Mouse (Mus musculus): ENCODE data around the gene Pax3. TPM values are rescaled to one million over a fixed set of nuclear protein-coding genes. Genes with fewer than 3 reads are reported as not detected.

Pax3 gene
- total RNA-seq (2015) (not detected in 2 replicates), total RNA-seq (2017) (not detected in 2 replicates)

DNA sequence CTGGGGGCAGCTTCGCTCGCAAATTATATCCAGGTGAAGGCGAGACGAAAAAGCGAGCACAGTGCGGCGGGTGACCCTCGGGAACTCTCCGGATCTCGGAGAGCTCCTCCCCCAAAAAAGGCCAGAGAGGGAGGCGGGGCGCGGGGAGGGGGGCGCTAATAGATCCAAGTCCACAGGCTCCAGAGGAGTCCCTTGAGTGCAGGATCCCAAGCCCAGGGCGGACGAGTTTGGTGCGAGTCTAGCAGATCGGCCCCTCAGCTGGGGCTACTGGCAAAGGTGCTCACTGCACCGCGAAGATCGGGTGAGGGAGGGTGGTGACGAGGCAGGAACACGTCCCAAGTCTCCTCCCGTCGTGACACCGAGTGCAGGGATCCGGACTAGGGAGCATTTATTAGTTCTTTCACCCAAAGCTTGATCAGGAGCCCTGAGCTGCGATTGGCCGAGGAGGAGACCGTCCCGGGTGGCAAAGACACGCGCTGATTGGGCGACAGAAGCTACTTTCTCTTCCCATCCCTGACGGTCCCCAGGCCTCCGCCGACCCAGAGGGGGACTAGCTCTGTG is at the start of gene Pax3:
TSS of gene Pax3 (minus strand) at position 384 of the 561 bp plus-strand sequence.
- ATAC-seq (replicated peaks; ENCODE audit: poor library complexity): peak; percentile 27; the same call in 1 of the 2 replicates

DNA sequence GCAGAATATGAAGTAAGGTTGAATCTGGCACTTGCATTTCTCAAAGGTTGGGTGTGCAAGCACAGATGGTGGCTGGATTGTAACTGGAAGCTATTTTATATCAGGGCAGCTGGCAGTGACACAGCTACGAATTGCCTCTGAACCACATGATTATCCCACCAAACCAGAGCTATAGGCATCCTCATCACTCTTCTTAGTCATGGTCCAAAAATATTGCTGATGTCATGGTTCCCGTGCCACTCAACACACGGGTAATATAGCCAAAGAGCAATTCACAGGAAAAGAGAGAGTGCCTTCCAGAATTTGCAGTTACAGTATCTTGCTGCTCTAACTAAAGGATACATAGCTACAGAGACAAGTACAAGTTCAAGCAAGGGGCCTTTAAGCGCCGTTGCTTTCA is 37.4 kb upstream of the Pax3 start:
- ATAC-seq (replicated peaks; ENCODE audit: poor library complexity): no peak

GRCm38 (mm10) chr1:78231901-78232546 is 35.1 kb upstream of the Pax3 start:
- ATAC-seq (replicated peaks; ENCODE audit: poor library complexity): no peak

- no peak for ATAC-seq (replicated peaks; ENCODE audit: poor library complexity)
Observed at GRCm38 (mm10) chr1:78229801-78230200, 32.9 kb upstream of the Pax3 start.

GRCm38 (mm10) chr1:78228771-78229170 is 31.8 kb upstream of the Pax3 start:
- no peak for ATAC-seq (replicated peaks; ENCODE audit: poor library complexity)

GRCm38 (mm10) chr1:78218057-78218780 is 21.3 kb upstream of the Pax3 start:
- ATAC-seq (replicated peaks; ENCODE audit: poor library complexity): no peak

- peak; percentile 23 for ATAC-seq (replicated peaks; ENCODE audit: poor library complexity)
Observed at GRCm38 (mm10) chr1:78217151-78218034, 20.5 kb upstream of the Pax3 start.

GRCm38 (mm10) chr1:78216509-78217141 is 19.7 kb upstream of the Pax3 start:
- no peak for ATAC-seq (replicated peaks; ENCODE audit: poor library complexity)

DNA sequence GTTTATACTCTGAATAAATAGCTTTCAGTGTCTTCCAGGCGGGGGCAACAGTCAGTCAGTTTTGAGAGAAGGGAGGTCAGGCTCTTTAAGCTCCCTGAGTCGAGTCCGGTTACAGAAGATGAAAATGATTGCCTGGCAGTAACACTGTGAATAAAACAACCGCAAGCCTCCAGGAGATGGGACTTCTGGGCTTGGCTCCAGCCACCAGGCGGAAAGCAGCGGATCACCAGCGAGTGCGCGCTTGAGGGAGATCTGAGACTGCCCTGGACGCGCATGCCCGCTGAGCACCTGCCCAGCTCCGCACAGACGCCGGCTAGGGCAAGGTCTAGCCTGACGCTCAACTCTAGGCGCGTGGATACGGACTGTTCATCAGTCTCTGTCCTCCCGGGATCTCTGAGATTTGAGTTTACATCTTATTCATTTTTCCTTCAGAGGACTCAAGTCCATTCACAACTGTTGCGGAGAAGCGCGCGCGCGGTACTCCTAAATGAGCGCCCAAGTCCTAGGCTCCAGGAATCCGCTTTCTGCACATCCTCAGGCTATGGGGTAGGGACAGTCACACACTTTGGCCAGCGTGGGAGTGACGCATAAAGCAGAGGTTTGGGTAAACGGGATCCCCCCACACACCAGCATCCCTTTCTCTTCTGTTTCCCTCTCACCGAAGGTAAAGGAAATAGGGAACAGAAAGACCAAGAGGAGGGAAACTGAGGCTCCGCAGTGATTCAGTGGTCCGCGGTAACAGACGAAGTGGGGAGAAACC is 19.0 kb upstream of the Pax3 start:
- no peak for ATAC-seq (replicated peaks; ENCODE audit: poor library complexity)

DNA sequence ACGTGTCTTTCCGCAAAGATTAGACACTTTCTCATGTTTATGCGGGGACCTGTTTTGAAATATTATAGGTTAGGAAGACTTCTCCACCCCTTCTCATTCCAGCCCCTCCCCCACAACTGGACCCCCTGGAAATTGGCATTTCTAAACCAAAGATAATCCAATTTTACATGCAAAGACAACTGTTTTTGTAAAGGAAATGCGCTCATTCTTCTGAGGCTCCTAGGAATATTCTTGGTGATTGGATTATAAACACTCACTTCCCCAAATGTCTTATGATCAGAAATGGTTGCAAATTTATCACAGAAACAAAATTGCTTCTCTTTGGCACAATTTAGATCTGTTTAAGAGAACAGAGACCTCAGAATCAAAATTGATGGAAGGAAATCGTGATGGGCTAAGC is 14.1 kb upstream of the Pax3 start:
- ATAC-seq (replicated peaks; ENCODE audit: poor library complexity): no peak

- ATAC-seq (replicated peaks; ENCODE audit: poor library complexity): no peak
Observed at GRCm38 (mm10) chr1:78210568-78210967, 13.6 kb upstream of the Pax3 start.

DNA sequence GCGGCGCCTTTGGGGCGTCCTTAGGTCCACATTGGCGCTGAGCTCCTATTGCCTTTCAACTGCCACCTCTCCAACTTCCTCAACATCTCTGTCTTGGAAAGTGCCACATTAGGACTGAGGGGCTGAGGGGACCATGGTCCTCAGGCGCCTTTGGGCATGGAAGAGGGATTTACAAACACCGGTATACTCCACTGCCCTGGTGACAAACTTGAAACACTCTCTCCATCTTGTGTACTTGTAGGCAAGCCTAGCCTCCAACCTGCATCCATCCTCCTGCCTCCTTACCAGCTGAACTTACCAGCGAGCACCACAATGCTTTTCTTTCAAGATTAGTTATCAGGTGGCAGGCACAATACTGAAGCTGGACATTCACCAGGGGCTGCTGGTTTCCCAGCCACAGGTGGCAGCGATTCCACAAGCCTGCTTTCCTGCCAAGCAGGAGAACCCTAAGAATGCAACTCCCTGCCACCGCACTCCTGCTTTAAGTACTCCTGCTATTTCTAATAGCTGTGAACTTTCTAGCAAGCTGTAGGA is 11.4 kb upstream of the Pax3 start:
- ATAC-seq (replicated peaks; ENCODE audit: poor library complexity): no peak

DNA sequence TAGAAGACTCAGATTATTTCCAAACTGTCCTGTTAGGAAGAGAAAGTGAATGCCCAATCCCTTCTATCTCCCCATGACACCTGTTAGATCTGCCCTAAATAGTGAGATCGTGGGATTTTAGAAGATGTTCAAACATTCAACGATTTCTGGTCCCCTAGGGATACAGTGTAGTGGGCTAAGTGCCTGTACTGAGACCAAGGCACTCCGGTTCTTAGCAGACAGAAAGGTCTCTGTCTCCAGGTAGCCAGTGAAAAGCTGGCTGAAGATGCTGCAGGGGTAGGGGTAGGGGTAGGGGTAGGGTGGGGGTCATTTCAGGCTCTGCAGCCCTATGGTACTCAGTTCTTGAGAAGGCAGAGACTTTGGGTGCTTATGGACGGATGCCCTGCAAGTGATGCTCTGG is 7.4 kb upstream of the Pax3 start:
- no peak for ATAC-seq (replicated peaks; ENCODE audit: poor library complexity)

- no peak; the same call in 1 of the 2 replicates for ATAC-seq (replicated peaks; ENCODE audit: poor library complexity)
Observed at GRCm38 (mm10) chr1:78203622-78204211, 6.8 kb upstream of the Pax3 start.

GRCm38 (mm10) chr1:78203086-78203614 is 6.2 kb upstream of the Pax3 start:
- no peak for ATAC-seq (replicated peaks; ENCODE audit: poor library complexity)

GRCm38 (mm10) chr1:78202466-78203085 is 5.6 kb upstream of the Pax3 start:
- ATAC-seq (replicated peaks; ENCODE audit: poor library complexity): no peak

DNA sequence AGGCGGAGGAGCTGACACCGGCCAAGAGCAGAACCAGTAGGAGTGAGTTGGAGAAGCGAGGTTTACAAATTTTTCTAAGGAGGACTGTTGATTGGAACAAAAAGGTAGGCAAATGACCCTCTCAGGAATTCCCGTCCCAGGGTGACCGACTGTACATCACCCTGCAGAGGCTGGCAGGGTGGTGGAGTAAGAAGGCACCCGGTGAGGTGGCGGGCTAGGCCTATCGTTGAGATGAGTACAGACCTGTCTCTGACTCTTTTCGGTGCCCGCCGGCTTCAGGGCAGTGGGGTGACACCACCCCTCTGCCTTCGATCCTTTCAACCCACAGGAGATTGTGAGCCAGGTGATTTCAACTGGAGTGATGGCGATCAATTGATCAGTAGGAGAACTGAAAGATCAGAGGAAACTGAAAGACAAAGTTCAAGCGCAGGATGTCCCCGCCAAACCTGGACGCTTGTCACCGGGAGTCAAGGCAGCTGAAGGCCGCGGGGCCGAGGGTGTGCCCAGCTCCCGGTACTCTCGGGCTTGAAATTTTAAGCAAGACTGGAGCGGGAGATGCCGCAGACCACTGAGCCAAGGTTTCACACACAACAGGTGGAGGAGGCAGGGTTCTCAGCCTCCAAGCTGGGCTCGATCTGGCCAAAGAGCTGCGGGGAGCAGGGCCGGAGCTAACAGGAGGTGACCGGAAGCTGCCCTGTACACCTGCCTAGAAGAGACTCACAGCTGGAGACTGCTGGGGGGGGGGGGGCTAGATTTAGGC is 4.5 kb upstream of the Pax3 start:
- no peak for ATAC-seq (replicated peaks; ENCODE audit: poor library complexity)

GRCm38 (mm10) chr1:78200191-78200590 is 3.3 kb upstream of the Pax3 start:
- ATAC-seq (replicated peaks; ENCODE audit: poor library complexity): no peak

All from megakaryocyte progenitor cell, adult 5-6 weeks (primary cell).